Mouse (Mus musculus) thymus, adult 2 months (tissue): ENCODE measurements around the gene Plekhf1.

Experiments used
- CTCF ChIP-seq: fragments of 200-500 bp; IDR thresholded peaks from 2 replicates; pipeline ENCODE4 v1.5.1; 2012; ENCODE audit warnings: mild to moderate bottlenecking, control low read depth, low read length, moderate library complexity, borderline replicate concordance; ENCODE audit not compliant: control insufficient read depth, poor library complexity, insufficient read depth; ENCODE audit errors: extremely low read depth
- POLR2A ChIP-seq: fragments of 200-500 bp; IDR thresholded peaks from 2 replicates; pipeline ENCODE4 v1.6.1; 2012; ENCODE audit warnings: mild to moderate bottlenecking, low read length, control low read depth, moderate library complexity; ENCODE audit not compliant: control insufficient read depth, poor library complexity, insufficient read depth; ENCODE audit errors: extremely low read depth

DNA sequence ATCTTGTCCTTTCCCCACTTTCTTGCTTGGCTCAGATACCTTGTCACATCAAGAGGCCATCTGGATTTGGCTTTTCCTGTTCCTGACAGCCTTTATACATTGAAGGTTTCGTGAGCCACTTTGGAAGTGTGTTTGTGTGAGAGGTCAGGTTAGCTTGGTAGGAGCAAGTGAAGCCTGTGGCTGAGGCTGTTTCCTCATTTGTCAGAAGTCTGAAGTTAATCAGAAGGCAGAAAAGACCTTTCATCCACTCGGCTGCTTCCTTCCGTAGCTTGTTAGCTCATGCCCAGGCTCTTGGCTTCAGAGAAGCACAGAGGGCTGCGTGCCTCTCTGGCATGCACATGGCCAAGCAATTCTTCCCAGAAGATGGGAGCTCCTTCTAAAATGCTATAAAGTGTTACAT lies 40.0 kb downstream of the Plekhf1 start:
- TF ChIP-seq CTCF (no peak), POLR2A (no peak)
